Mouse (Mus musculus) effector memory CD4-positive, alpha-beta T cell, adult 7 months (primary cell): ENCODE results near the gene Sox10. TPM values are rescaled to one million over a fixed set of nuclear protein-coding genes. Genes with fewer than 3 reads are reported as not detected.

Source experiments
- polyA plus RNA-seq: library from polyadenylated mRNA; unstranded; fragments of 100-300 nt; shearing (Covaris generic); gene quantifications from one replicate; pipeline ENCODE4 v1.2.1, GENCODE M21; 2017

Sox10 gene
- 0.28 TPM for polyA plus RNA-seq

DNA sequence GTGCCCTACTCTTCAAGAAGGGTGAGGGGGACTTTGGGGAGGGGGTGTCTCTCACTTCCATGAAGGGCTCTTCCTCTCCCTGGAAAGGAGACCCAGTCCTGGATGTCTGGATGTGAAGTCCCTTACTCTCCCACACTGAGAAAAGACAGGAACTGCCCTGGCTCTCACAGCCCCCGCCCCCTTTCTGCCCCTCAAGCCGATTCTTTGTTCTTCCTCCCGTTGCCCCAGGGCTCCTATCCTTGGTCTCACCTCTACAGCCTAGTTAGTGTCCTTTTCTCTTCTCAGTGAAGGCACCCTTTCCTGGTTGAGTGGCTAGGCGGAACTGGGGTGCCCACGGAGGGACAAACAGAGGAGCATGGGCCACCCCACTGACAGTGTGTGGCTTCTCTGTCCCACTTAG is at the start of gene Sox10:
TSS of gene Sox10 (minus strand) at position 101 of the 400 bp plus-strand sequence.

GRCm38 (mm10) chr15:79140866-79141565 is 24.0 kb downstream of the Sox10 start, which contains the start of the genes Polr2f and 1700088E04Rik:
TSS of gene Polr2f (plus strand) at chr15:79141009.
TSS of gene 1700088E04Rik (minus strand) at chr15:79141253.

GRCm38 (mm10) chr15:79108421-79109320 is 56.4 kb downstream of the Sox10 start, which contains the start of gene Micall1:
TSS of gene Micall1 (plus strand) at chr15:79108898.

Other genes with a start within 250 kb of the Sox10 start
- 575 TPM for gene Lgals1, start 238.5 kb downstream of the Sox10 start, polyA plus RNA-seq
- 21.1 TPM for gene Nol12, start 230.3 kb downstream of the Sox10 start, polyA plus RNA-seq
- 60.8 TPM for gene Triobp, start 217.5 kb downstream of the Sox10 start, polyA plus RNA-seq
- gene H1f0, start 136.8 kb downstream of the Sox10 start, polyA plus RNA-seq = 25.0 TPM
- gene Galr3, start 123.4 kb downstream of the Sox10 start, polyA plus RNA-seq = not detected
- gene Ankrd54, start 102.3 kb downstream of the Sox10 start, polyA plus RNA-seq = 52.5 TPM
- gene Eif3l, start 90.1 kb downstream of the Sox10 start, polyA plus RNA-seq = 109 TPM
- gene Micall1, start 56.3 kb downstream of the Sox10 start, polyA plus RNA-seq = 26.3 TPM
- gene Polr2f, start 24.2 kb downstream of the Sox10 start, polyA plus RNA-seq = 86.9 TPM
- not detected for gene 1700088E04Rik, start 24.0 kb downstream of the Sox10 start, polyA plus RNA-seq
- 38.5 TPM for gene Pick1, start 63.9 kb upstream of the Sox10 start, polyA plus RNA-seq
- gene Gm49486, start 64.2 kb upstream of the Sox10 start, polyA plus RNA-seq = 0.40 TPM
- not detected for gene Slc16a8, start 89.5 kb upstream of the Sox10 start, polyA plus RNA-seq
- 1.9 TPM for gene Baiap2l2, start 120.3 kb upstream of the Sox10 start, polyA plus RNA-seq
- 12.1 TPM for gene Pla2g6, start 163.2 kb upstream of the Sox10 start, polyA plus RNA-seq
- 51.4 TPM for gene Maff, start 181.4 kb upstream of the Sox10 start, polyA plus RNA-seq
- 45.5 TPM for gene Tmem184b, start 238.3 kb upstream of the Sox10 start, polyA plus RNA-seq